Mouse (Mus musculus) retina, adult 2 months (tissue): Measurements from ENCODE around the gene Cldn6.

ENCODE experiments used
- DNase-seq: peaks from one replicate; pipeline ENCODE4 v3.0.0-alpha.2; 2012; ENCODE audit warnings: low read depth, low spot score

The Cldn6 gene

DNA sequence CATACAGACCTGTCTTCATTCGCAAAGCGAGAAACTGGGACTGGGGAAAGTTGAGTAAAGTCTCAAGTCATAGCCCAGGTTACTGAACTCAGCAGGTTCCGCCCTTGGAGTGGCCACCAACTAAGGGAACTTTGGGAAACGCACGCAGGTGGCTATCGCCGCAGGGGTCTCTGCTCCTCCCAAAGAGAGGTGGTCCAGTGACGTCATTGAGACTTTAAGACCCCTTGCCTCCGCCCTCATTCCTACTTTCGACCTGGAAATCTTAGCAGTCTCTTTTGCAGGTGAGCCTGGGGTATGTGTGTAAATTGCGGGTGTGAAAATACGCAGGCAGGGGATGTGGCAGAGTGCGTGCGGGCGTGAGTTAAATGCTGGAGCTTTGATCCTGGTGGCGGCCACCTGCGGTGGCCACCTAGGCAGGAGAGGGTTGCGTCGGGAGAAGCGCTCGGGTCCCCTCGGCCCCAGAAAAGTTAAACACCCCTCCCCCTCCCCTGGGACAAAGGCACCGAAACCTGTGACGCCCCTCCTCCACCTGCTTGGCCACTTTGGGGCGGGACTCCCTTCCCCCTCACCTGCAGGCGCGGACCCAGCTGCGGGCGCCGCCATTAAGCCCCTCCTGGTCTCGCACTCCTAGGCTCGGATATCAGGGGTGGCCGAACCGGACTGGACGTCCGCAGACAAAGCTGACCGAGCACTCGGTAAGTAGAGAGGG is at the start of gene Cldn6:
Cldn6 (plus strand) TSS at position 123 of the 709 bp plus-strand sequence.
- no peak for DNase-seq

GRCm38 (mm10) chr17:23630195-23631020 is 48.6 kb upstream of the Cldn6 start:
- DNase-seq = peak; percentile 11

- DNase-seq = no peak
Observed at GRCm38 (mm10) chr17:23631241-23631640, 47.8 kb upstream of the Cldn6 start.

- DNase-seq = no peak
Observed at GRCm38 (mm10) chr17:23644613-23645495, 34.2 kb upstream of the Cldn6 start, which contains the start of gene Mmp25. Gene Mmp25 (minus strand): TSS chr17:23645277.

- no peak for DNase-seq
Observed at GRCm38 (mm10) chr17:23645894-23646293, 33.2 kb upstream of the Cldn6 start.

GRCm38 (mm10) chr17:23651363-23651762 is 27.7 kb upstream of the Cldn6 start:
- no peak for DNase-seq

DNA sequence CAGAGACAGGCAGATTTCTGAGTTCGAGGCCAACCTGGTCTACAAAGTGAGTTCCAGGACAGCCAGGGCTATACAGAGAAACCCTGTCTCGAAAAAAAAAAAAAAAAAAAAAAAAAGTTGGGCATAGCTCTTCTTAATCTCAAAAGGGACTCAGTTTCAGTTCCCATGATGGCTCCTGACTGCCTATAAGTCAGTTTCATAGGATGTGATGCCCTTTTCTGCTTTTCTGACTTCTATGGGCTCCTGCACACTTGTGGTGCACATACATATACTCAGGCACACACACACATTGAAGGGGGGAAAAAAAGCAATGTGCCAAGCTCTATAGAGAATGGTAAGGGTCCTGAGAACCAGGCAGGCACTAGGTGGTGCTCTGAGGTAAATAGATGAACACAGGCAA is 25.7 kb upstream of the Cldn6 start:
- no peak for DNase-seq

- DNase-seq = no peak
Observed at GRCm38 (mm10) chr17:23654001-23654400, 25.0 kb upstream of the Cldn6 start.

DNA sequence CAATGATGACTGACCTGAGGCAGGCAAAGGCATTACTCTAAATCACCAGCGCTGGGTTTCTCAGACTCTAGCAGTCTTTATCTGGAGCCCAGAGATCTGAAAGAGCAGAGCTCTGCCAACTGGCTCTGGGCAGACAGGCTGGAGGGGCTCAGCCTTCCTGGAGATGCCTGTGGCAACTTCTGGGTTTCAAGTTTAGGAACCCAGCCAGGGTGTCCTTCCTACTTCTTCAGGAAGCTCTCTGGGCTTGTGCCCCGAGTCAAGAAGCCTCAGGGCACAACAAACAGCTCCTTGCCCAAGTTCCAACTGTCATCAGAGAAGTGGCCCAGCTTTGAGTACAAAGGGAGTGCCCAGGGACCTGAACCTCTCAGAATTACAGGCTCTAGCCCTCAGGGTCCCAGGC is 24.6 kb upstream of the Cldn6 start:
- DNase-seq = no peak

GRCm38 (mm10) chr17:23658450-23658849 is 20.6 kb upstream of the Cldn6 start:
- DNase-seq = no peak

- no peak for DNase-seq
Observed at GRCm38 (mm10) chr17:23660117-23660875, 18.8 kb upstream of the Cldn6 start, which contains the start of gene Bicdl2. Gene Bicdl2 (plus strand): TSS chr17:23660506.

- DNase-seq = no peak
Observed at GRCm38 (mm10) chr17:23660876-23661200, 18.2 kb upstream of the Cldn6 start.

- no peak for DNase-seq
Observed at GRCm38 (mm10) chr17:23661526-23661925, 17.5 kb upstream of the Cldn6 start.

- no peak for DNase-seq
Observed at GRCm38 (mm10) chr17:23664556-23665021, 14.5 kb upstream of the Cldn6 start.

GRCm38 (mm10) chr17:23665511-23665910 is 13.5 kb upstream of the Cldn6 start:
- DNase-seq = no peak

DNA sequence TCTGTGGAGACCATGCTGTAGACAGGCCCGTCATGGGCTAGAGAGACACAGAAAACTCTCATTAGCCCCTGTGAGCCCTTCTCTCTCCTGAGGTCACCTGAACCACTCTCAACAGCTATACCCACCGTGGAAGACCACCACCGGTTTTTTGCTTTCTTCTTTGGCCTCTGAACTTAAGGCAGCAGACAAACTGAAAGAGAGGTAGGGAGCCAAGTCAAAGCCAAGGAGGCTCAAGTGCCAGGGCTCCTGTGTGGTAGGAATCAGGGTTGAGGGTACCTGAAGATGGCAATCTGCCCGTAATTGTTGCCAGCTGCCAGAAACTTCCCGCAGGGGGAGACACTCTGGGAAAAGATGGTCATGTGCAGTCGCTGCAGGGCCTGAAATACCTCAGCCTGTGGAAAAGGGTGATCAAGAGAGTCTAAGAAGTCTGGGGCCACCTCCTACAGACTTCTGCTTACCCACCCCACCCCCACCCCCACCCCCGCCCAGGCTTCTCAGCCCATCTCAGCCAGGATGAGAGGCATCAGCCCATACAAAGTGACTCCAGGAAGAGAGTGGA is 8.5 kb upstream of the Cldn6 start:
- DNase-seq = no peak

DNA sequence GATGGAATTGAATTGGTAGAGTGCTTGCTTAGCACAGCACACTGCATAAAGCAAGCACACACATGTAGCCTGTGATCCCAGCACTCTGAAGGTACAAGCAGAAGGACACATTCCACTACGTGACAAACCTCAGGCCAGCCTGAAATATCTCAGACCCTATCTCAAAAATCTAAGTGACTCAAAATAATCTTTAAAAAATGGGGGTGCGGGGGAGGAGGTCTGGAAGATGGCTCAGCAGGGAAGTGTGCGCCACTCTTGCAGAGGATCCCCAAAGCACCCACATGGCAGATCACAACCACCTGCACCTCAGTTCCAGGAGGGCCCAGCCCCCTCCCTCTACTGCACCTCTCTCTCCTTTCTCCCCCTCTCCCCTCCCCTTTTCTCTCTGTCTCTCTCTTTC is 7.5 kb upstream of the Cldn6 start:
- DNase-seq = no peak

GRCm38 (mm10) chr17:23672761-23673160 is 6.3 kb upstream of the Cldn6 start:
- no peak for DNase-seq

DNA sequence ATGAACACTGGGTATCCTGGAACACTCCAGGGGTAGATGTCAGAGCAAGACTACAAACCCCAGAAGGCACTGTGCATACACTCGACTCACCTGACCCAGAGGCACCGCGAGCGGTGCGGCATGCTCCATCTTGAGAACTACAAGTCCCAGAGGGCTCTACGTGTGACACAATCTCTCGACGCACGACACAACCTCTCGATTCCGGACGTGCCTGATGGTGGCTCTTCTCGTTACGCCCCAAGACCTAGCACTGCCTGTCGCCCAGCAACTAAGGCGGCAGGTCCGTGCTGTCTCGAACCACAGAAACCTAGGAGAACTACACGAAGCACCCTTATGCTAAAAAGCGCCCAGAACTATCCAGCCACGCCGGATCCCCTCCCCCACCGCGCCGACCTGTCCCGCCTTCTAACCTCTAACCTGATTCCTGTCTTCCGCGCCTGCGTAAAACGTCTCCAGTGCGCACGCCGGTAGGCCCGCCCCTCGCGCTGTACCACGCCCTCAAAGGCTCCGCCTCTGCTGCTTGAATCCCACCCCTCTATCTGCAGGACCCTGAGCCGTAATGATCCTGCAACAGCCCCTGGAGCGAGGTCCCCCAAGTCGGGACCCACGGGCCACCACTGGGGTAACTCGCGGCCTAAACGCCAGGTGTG is 5.5 kb upstream of the Cldn6 start, which contains the start of the genes Hcfc1r1 and Thoc6:
Hcfc1r1 (plus strand) TSS at position 173 of the 650 bp plus-strand sequence.
Thoc6 (minus strand) TSS at position 459 of the 650 bp plus-strand sequence.
- DNase-seq = peak; percentile 92
